Mouse (Mus musculus) heart, embryonic 13.5 days (tissue): ENCODE measurements around the gene 1700025F22Rik. TPM values are rescaled to one million over a fixed set of nuclear protein-coding genes. Genes with fewer than 3 reads are reported as not detected.
A peak's percentile ranks its signal among the peaks of the same experiment; 100 is the strongest.
"Not testable (repeated sequence)": the region's sequence is repeated elsewhere in the genome, so short reads cannot be mapped to it uniquely, and the experiment has no call there.

Experiments
- ATAC-seq: fragments of 200-750 bp; cut with Nextera tagmentation; 2 replicates; pipeline ENCODE4 v1.8.0; 2017; ENCODE audit warnings: moderate TSS enrichment; ENCODE audit not compliant: insufficient number of reproducible peaks, low FRiP score, low TSS enrichment; ENCODE audit errors: extremely low read depth
- H3K27ac ChIP-seq: fragments of 300-500 bp; sonication (generic); replicated peaks from 2 replicates; pipeline ENCODE4 v1.5.1; 2015; ENCODE audit warnings: moderate library complexity, mild to moderate bottlenecking, inconsistent platforms
- H3K27me3 ChIP-seq: fragments of 300-500 bp; sonication (generic); replicated peaks from 2 replicates; pipeline ENCODE4 v1.6.1; 2015; ENCODE audit warnings: mild to moderate bottlenecking, inconsistent platforms
- H3K36me3 ChIP-seq: fragments of 300-500 bp; sonication (generic); 2 replicates; pipeline ENCODE4 v1.6.1; 2015; ENCODE audit warnings: mild to moderate bottlenecking, inconsistent platforms
- H3K4me1 ChIP-seq: fragments of 300-500 bp; sonication (generic); 2 replicates; pipeline ENCODE4 v1.6.1; 2015; ENCODE audit warnings: inconsistent platforms
- H3K4me2 ChIP-seq: fragments of 300-500 bp; sonication (generic); 2 replicates; pipeline ENCODE4 v1.6.1; 2015; ENCODE audit warnings: inconsistent platforms, mild to moderate bottlenecking, moderate library complexity
- H3K4me3 ChIP-seq: fragments of 300-500 bp; sonication (generic); 2 replicates; pipeline ENCODE4 v1.5.1; 2015; ENCODE audit warnings: moderate library complexity, mild to moderate bottlenecking, inconsistent platforms
- H3K9ac ChIP-seq: fragments of 300-500 bp; sonication (generic); 2 replicates; pipeline ENCODE4 v1.6.1; 2015; ENCODE audit warnings: inconsistent platforms, mild to moderate bottlenecking, moderate library complexity
- H3K9me3 ChIP-seq: fragments of 300-500 bp; sonication (generic); 2 replicates; pipeline ENCODE4 v1.6.1; 2016; ENCODE audit warnings: inconsistent platforms
- WGBS: fragments of 180-500 bp; shearing (Covaris S2); methylation state at CpG from one replicate; pipeline ENCODE4 v1.1.7; 2015; ENCODE audit warnings: mixed read lengths; 5-methylcytosine and 5-hydroxymethylcytosine counted together
- polyA plus RNA-seq: library from polyadenylated mRNA; unstranded; fragments of >200 nt; fragmentation: Nextera tagmentation; extraction: Ambion mirVana; gene quantifications from 2 replicates; pipeline ENCODE4 v1.2.1, GENCODE M21; 2015

Gene 1700025F22Rik
- polyA plus RNA-seq, 1 experiment from 2014 or later = not detected

GRCm38 (mm10) chr19:11107746-11108145, 57.4 kb downstream of the 1700025F22Rik start:
- Histone ChIP-seq H3K4me3 (no peak overlapping the region), H3K27me3 (no peaks in the 10 kb centered on the region; the same call in 1 of the 2 replicates), H3K9ac (no peak overlapping the region), H3K4me1 (no peaks in the 10 kb centered on the region), H3K4me2 (no peak overlapping the region), H3K27ac (no peak overlapping the region), H3K9me3 (no peaks in the 10 kb centered on the region), H3K36me3 (no peaks in the 10 kb centered on the region)
- no peak for ATAC-seq
- WGBS = 78% methylated on average over 3 of the region's 3 CpGs

- H3K9ac ChIP-seq = no peak overlapping the region
- no peak overlapping the region for H3K4me2 ChIP-seq
- WGBS = 57% methylated on average over 1 of the region's 1 CpGs
- no peak overlapping the region for H3K4me3 ChIP-seq
- no peaks in the 10 kb centered on the region; the same call in 1 of the 2 replicates for H3K27me3 ChIP-seq
- no peaks in the 10 kb centered on the region for H3K4me1 ChIP-seq
- H3K27ac ChIP-seq = no peak overlapping the region
- H3K9me3 ChIP-seq = no peaks in the 10 kb centered on the region
- no peak for ATAC-seq
- no peaks in the 10 kb centered on the region for H3K36me3 ChIP-seq
Observed at GRCm38 (mm10) chr19:11101880-11102279, 63.2 kb downstream of the 1700025F22Rik start.

DNA sequence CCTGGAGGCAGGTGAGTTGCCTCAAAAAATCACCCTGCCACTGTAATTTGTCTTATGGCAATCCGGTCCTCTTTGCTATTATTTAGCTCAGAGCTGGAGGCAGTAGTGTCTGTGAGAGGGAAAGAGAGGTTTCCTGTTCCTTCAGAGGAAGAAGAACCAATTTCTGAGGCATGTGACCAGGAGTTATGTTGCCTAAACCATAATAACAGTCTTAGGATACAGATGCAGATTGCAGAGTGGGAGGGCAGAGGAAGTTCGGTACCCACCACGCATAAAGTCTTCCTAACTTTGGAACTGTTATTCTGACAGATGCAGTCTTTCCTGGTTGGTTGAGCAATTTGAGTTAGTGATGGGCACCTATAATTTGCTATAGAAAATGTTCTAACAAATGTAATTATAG, 66.7 kb downstream of the 1700025F22Rik start:
- Histone ChIP-seq H3K4me3 (no peak overlapping the region), H3K9me3 (no peaks in the 10 kb centered on the region), H3K4me2 (no peak overlapping the region), H3K27me3 (peaks cover 8% of the 10 kb centered on the region), H3K9ac (no peak overlapping the region), H3K4me1 (no peaks in the 10 kb centered on the region), H3K27ac (no peak overlapping the region), H3K36me3 (no peaks in the 10 kb centered on the region)
- WGBS = 74% methylated on average over 3 of the region's 3 CpGs
- ATAC-seq = no peak

DNA sequence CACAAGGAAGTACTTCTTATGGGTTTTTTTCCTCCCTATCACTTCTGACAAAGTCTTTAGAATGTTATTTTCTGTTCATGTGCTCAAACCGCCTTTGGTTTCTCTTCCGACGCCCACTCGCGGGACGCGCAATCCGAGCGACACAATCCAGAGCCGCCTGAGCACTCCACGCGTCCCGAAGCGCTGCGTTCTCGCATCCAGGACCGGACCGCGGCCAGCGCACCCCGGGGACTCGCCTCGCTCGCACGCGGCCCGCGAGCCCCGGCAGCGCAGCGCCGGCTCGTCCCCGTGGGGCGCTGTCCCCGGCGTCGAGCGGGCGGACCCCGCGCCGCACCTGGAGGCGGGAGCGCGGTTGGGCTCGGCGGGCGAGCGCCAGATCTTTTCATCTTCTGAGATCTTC, 73.0 kb downstream of the 1700025F22Rik start:
- not testable (repeated sequence) for H3K27ac ChIP-seq, H3K9ac ChIP-seq, ATAC-seq, H3K36me3 ChIP-seq, H3K4me1 ChIP-seq, H3K9me3 ChIP-seq
- Histone ChIP-seq H3K4me2 (peak overlapping the region; percentile 70), H3K27me3 (peaks cover 27% of the 10 kb centered on the region), H3K4me3 (peak overlapping the region; percentile 48)
- 3% methylated on average over 50 of the region's 50 CpGs for WGBS

Other genes with a start within 250 kb of the 1700025F22Rik start
- gene Zp1, start 244.7 kb downstream of the 1700025F22Rik start, polyA plus RNA-seq = 0.08 TPM in 1 of 2 replicates, not detected in the other
- 0.11 TPM in 1 of 2 replicates, not detected in the other for gene Ptgdr2, start 228.2 kb downstream of the 1700025F22Rik start, polyA plus RNA-seq
- gene Ccdc86, start 216.1 kb downstream of the 1700025F22Rik start, polyA plus RNA-seq = 18.8 and 19.9 TPM in 2 replicates
- 0.15 TPM in 1 of 2 replicates, not detected in the other for gene Ms4a10, start 190.7 kb downstream of the 1700025F22Rik start, polyA plus RNA-seq
- gene Ms4a15, start 172.1 kb downstream of the 1700025F22Rik start, polyA plus RNA-seq = not detected in 2 replicates
- not detected in 2 replicates for gene Ms4a18, start 147.3 kb downstream of the 1700025F22Rik start, polyA plus RNA-seq
- 0.21 TPM in 1 of 2 replicates, not detected in the other for gene Ms4a8a, start 84.2 kb downstream of the 1700025F22Rik start, polyA plus RNA-seq
- not detected in 2 replicates for gene 1700017D01Rik, start 34.4 kb downstream of the 1700025F22Rik start, polyA plus RNA-seq
- not detected in 2 replicates for gene Ms4a13, start 31.4 kb upstream of the 1700025F22Rik start, polyA plus RNA-seq
- not detected in 2 replicates for gene Ms4a12, start 67.1 kb upstream of the 1700025F22Rik start, polyA plus RNA-seq
- not detected in 2 replicates for gene Ms4a1, start 100.9 kb upstream of the 1700025F22Rik start, polyA plus RNA-seq
- not detected in 2 replicates for gene Ms4a5, start 118.6 kb upstream of the 1700025F22Rik start, polyA plus RNA-seq
- gene Ms4a14, start 149.1 kb upstream of the 1700025F22Rik start, polyA plus RNA-seq = 0.05 TPM in 1 of 2 replicates, not detected in the other
- gene Ms4a7, start 170.8 kb upstream of the 1700025F22Rik start, polyA plus RNA-seq = 2.7 and 3.6 TPM in 2 replicates
- gene Ms4a4a, start 210.2 kb upstream of the 1700025F22Rik start, polyA plus RNA-seq = 2.8 and 4.2 TPM in 2 replicates
- gene Ms4a4c, start 239.4 kb upstream of the 1700025F22Rik start, polyA plus RNA-seq = 0.27 and 1.3 TPM in 2 replicates